Mouse (Mus musculus) liver, embryonic 14.5 days (tissue): ENCODE results near the gene Fbxo24. TPM values are rescaled to one million over a fixed set of nuclear protein-coding genes. Genes with fewer than 3 reads are reported as not detected.

Experiments used
- ATAC-seq: fragments of 200-750 bp; cut with Nextera tagmentation; 2 replicates; pipeline ENCODE4 v1.8.0; 2017; ENCODE audit warnings: moderate number of reproducible peaks, mild to moderate bottlenecking, moderate library complexity; ENCODE audit not compliant: insufficient read depth
- DNase-seq, 3 experiments: peaks; one replicate each; pipeline ENCODE4 v3.0.0-alpha.2; 2012 to 2013; ENCODE audit warnings: low read depth in 3 of 3, low spot score in 3 of 3
- H3K27ac ChIP-seq: fragments of 300-500 bp; sonication (generic); 2 replicates; pipeline ENCODE4 v1.5.1; 2014; ENCODE audit warnings: moderate library complexity, mild to moderate bottlenecking, control low read depth, inconsistent platforms
- H3K27me3 ChIP-seq: fragments of 300-500 bp; sonication (generic); 2 replicates; pipeline ENCODE4 v1.6.1; 2014; ENCODE audit warnings: mild to moderate bottlenecking, low read length, moderate library complexity; ENCODE audit not compliant: control insufficient read depth, insufficient read depth
- H3K36me3 ChIP-seq: fragments of 300-500 bp; sonication (generic); replicated peaks from 2 replicates; pipeline ENCODE4 v1.6.1; 2014; ENCODE audit warnings: low read depth; ENCODE audit not compliant: control insufficient read depth, insufficient read depth
- H3K4me1 ChIP-seq, 2 experiments: fragments of 200-500 bp in 1 of 2; fragments of 300-500 bp in 1 of 2; sonication (generic) in 1 of 2; replicated peaks; 2 replicates each; pipeline ENCODE4 v1.6.1; 2012 to 2014; ENCODE audit warnings: antibody characterized with exemption in 1 of 2, inconsistent platforms in 1 of 2, low read length in 1 of 2; ENCODE audit not compliant: control insufficient read depth in 2 of 2, insufficient read depth in 2 of 2
- H3K4me2 ChIP-seq: fragments of 300-500 bp; sonication (generic); 2 replicates; pipeline ENCODE4 v1.6.1; 2014; ENCODE audit warnings: low read depth, mild to moderate bottlenecking, control low read depth, moderate library complexity
- H3K4me3 ChIP-seq, 2 experiments: fragments of 200-500 bp in 1 of 2; fragments of 300-500 bp in 1 of 2; sonication (generic) in 1 of 2; 2 replicates each; pipeline ENCODE4 v1.5.1; 2012 to 2014; ENCODE audit warnings: low read depth in 2 of 2, low read length in 2 of 2, mild to moderate bottlenecking in 2 of 2, control low read depth in 1 of 2, inconsistent platforms in 1 of 2, moderate library complexity in 1 of 2; ENCODE audit not compliant: insufficient read depth in 1 of 2
- H3K9ac ChIP-seq: fragments of 300-500 bp; sonication (generic); replicated peaks from 2 replicates; pipeline ENCODE4 v1.6.1; 2014; ENCODE audit warnings: mild to moderate bottlenecking, control low read depth, moderate library complexity
- H3K9me3 ChIP-seq: fragments of 300-500 bp; sonication (generic); 2 replicates; pipeline ENCODE4 v1.6.1; 2016; ENCODE audit warnings: low read length, mixed read lengths; ENCODE audit not compliant: control insufficient read depth
- CTCF ChIP-seq: IDR thresholded peaks from 2 replicates; pipeline ENCODE4 v1.5.1; 2016; ENCODE audit warnings: antibody characterized with exemption, low read depth, control low read depth
- EP300 ChIP-seq: IDR thresholded peaks from 2 replicates; pipeline ENCODE4 v1.6.1; 2016; ENCODE audit warnings: antibody characterized with exemption, low read depth
- WGBS: fragments of 180-500 bp; shearing (Covaris S2); extraction: QIAGEN DNeasy Blood & Tissue Kit; methylation state at CpG from one replicate; pipeline ENCODE4 v1.1.7; 2014; ENCODE audit not compliant: insufficient replicate concordance; 5-methylcytosine and 5-hydroxymethylcytosine counted together
- polyA plus RNA-seq, 2 experiments: library from polyadenylated mRNA; depleted of rRNA in 1 of 2; stranded (reverse) in 1 of 2; unstranded in 1 of 2; fragments of >200 nt; fragmentation: Nextera tagmentation in 1 of 2; extraction: Ambion mirVana in 1 of 2; gene quantifications; 2 replicates each; pipeline versions ENCODE4 v1.2.1 to v1.2.3; 2012 to 2014

The Fbxo24 gene
- polyA plus RNA-seq, 2 experiments: 0.02 to 0.05 TPM

GRCm38 (mm10) chr5:137671443-137672240, 42.8 kb upstream of the Fbxo24 start:
- H3K27ac ChIP-seq: peak overlapping the region; percentile 69
- WGBS: 24% methylated on average over 9 of the region's 9 CpGs
- no peak overlapping the region for H3K4me2 ChIP-seq
- no peak overlapping the region for H3K4me3 ChIP-seq
- DNase-seq (no peak), ATAC-seq (0 out of 2 replicates have a peak, but pooled peaks have one; percentile 13)
- H3K4me1 ChIP-seq: peaks cover 28 to 39% of the 10 kb centered on the region in 2 experiments
- H3K36me3 ChIP-seq: peaks cover 19% of the 10 kb centered on the region
- H3K9ac ChIP-seq: no peak overlapping the region
- no peaks in the 10 kb centered on the region for H3K9me3 ChIP-seq
- H3K27me3 ChIP-seq: no peaks in the 10 kb centered on the region
- TF ChIP-seq CTCF: no peak
- no peak for TF ChIP-seq EP300

- DNase-seq: no peak
- TF ChIP-seq CTCF: peak; percentile 67
- TF ChIP-seq EP300: no peak
- Histone ChIP-seq H3K36me3 (peaks cover 28% of the 10 kb centered on the region), H3K9me3 (no peaks in the 10 kb centered on the region), H3K4me3 (no peak overlapping the region), H3K4me1 (peaks cover 28 to 38% of the 10 kb centered on the region in 2 experiments), H3K27ac (no peak overlapping the region), H3K27me3 (no peaks in the 10 kb centered on the region), H3K9ac (no peak overlapping the region), H3K4me2 (no peak overlapping the region)
- WGBS: 88% methylated on average over 1 of the region's 1 CpGs
- ATAC-seq: no peak
Observed at GRCm38 (mm10) chr5:137670240-137670639, 41.4 kb upstream of the Fbxo24 start.

GRCm38 (mm10) chr5:137668971-137669370, 40.2 kb upstream of the Fbxo24 start:
- H3K4me1 ChIP-seq: peaks cover 22 to 29% of the 10 kb centered on the region in 2 experiments
- TF ChIP-seq CTCF: no peak
- no peak for TF ChIP-seq EP300
- H3K36me3 ChIP-seq: peaks cover 39% of the 10 kb centered on the region
- no peak overlapping the region for H3K4me3 ChIP-seq
- H3K27me3 ChIP-seq: no peaks in the 10 kb centered on the region
- no peak for ATAC-seq
- no peak overlapping the region for H3K4me2 ChIP-seq
- DNase-seq: no peak
- H3K9me3 ChIP-seq: no peaks in the 10 kb centered on the region
- WGBS: 88% methylated on average over 10 of the region's 10 CpGs
- no peak overlapping the region for H3K9ac ChIP-seq
- H3K27ac ChIP-seq: no peak overlapping the region

DNA sequence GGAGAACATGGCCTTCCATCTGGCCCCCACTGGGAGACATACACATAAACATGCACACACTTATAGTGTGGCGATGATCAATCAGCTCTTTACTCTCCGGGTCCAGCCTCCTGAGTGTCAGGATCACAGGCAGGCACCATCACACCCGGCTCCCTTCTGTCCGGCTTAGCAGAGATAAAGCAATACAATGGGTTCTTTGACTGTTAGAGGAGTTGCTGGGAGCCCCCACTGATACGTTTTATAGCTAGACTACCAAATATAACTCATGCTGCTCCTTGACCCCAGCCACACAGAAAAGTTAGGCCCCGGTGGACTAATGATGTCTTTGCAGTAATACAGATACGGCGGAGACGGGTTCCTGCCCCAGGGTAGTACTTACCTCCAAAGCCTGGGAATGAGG, 34.3 kb upstream of the Fbxo24 start:
- H3K9me3 ChIP-seq: no peaks in the 10 kb centered on the region
- peaks cover 96% of the 10 kb centered on the region for H3K36me3 ChIP-seq
- 88% methylated on average over 9 of the region's 9 CpGs for WGBS
- no peaks in the 10 kb centered on the region for H3K4me1 ChIP-seq
- TF ChIP-seq CTCF (no peak), EP300 (no peak)
- H3K9ac ChIP-seq: no peak overlapping the region
- H3K27ac ChIP-seq: no peak overlapping the region
- DNase-seq: no peak
- no peak for ATAC-seq
- H3K27me3 ChIP-seq: no peaks in the 10 kb centered on the region
- H3K4me2 ChIP-seq: no peak overlapping the region
- H3K4me3 ChIP-seq: no peak overlapping the region

DNA sequence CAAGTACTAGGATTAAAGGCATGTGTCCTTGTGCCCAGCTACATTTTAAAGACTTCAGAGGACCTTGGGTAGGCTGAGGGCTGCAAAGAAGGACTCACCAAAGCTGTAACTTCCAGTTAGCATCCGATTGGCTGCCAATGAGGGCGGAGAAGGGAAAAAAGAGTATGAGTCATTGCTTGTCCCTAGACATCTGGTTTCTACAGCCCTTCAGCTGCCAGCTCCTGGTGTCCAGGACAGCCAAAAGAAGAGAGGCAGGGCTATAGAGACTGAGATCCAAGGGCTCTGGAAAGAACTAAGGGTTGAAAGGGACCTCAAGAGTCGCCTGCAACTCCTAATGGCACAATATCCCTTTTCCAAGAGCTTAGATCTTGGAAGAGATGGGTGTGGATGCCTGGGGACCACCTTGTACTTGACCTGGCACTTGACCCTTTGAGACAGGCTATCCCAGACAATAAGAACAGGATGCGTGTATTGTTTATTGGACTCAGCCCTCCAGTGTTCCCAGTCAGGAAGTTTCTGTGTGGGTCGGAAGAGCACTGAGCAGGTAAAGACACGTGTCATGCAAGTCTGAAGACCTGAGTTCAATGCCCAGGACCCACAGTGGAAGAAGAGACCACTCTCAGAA, 31.4 kb upstream of the Fbxo24 start:
- 88% methylated on average over 6 of the region's 6 CpGs for WGBS
- ATAC-seq (no peak), DNase-seq (no peak)
- Histone ChIP-seq H3K27me3 (no peaks in the 10 kb centered on the region), H3K4me2 (no peak overlapping the region), H3K4me1 (no peaks in the 10 kb centered on the region), H3K9me3 (no peaks in the 10 kb centered on the region), H3K27ac (no peak overlapping the region), H3K36me3 (peaks cover 82% of the 10 kb centered on the region), H3K4me3 (no peak overlapping the region), H3K9ac (no peak overlapping the region)
- TF ChIP-seq EP300: no peak
